Mouse (Mus musculus): Measurements from ENCODE around the gene Kif5a.

DNA sequence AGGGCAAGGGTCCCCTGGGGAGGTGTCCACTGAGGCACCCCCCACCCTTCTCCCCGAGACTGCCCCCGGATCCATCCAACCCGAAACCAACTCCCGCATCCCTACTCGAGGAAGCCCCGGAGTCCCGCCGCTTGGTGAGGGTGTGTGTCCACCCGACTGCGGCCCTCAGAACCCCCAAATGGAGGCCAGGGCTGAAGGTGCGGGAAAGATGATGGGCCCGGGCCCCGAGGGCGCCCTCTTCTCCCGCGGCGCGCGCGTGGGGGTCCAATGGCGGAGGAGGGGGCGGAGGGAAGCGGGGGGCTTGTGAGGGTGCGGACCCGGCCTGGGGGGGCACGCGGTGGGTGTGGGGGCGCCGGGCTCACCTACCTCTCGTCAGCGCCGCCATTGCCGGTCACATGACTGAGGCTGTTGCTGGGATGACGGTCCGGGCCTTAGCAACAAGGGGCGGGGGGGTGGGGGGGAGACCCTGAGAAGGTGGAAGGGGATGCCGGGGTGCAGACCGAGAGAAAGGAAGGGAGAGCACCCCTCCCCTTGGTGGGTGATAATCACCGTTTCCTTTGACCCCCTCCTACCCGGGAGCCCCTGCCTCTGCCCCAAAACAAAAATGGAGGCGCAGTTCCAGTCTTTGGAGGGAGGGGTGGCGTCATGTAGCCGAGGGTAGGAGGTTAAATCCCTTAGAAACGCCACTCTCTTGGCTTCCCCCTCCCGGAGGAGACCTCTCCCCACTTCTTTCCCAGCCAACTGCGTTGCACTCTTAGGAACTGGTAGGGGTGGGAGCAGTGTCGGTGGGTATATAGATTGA is 67.6 kb downstream of the Kif5a start, which contains the start of gene Dtx3:
- TF ChIP-seq CTCF (IDR thresholded peaks at IDR 0.05; ENCODE audit: low read depth) (no peak), EP300 (IDR thresholded peaks at IDR 0.05; ENCODE audit: low read depth) (no peak)

Measured in liver, embryonic 14.5 days (tissue).